Mouse (Mus musculus) embryonic facial prominence, embryonic 11.5 days (tissue): ENCODE measurements around the gene Setx. TPM values are rescaled to one million over a fixed set of nuclear protein-coding genes. Genes with fewer than 3 reads are reported as not detected.

Experiments
- ATAC-seq: fragments of 200-750 bp; cut with Nextera tagmentation; replicated peaks from 2 replicates; pipeline ENCODE4 v1.8.0; 2017; ENCODE audit warnings: low read depth; ENCODE audit not compliant: insufficient number of reproducible peaks, low FRiP score, low TSS enrichment
- DNase-seq: peaks from one replicate; pipeline ENCODE4 v3.0.0-alpha.2; 2015; ENCODE audit warnings: low spot score
- H3K27ac ChIP-seq: fragments of 300-500 bp; sonication (generic); replicated peaks from 2 replicates; pipeline ENCODE4 v1.5.1; 2014; ENCODE audit warnings: mild to moderate bottlenecking, low read depth, low read length, control low read depth
- H3K27me3 ChIP-seq: fragments of 300-500 bp; sonication (generic); 2 replicates; pipeline ENCODE4 v1.6.1; 2014; ENCODE audit warnings: mild to moderate bottlenecking, low read length, moderate library complexity, mixed read lengths; ENCODE audit not compliant: control insufficient read depth, insufficient read depth
- H3K36me3 ChIP-seq: fragments of 300-500 bp; sonication (generic); replicated peaks from 2 replicates; pipeline ENCODE4 v1.6.1; 2014; ENCODE audit warnings: low read depth, mild to moderate bottlenecking, low read length, moderate library complexity, mixed read lengths; ENCODE audit not compliant: control insufficient read depth, insufficient read depth
- H3K4me1 ChIP-seq: fragments of 300-500 bp; sonication (generic); 2 replicates; pipeline ENCODE4 v1.6.1; 2014; ENCODE audit warnings: low read length, mixed read lengths; ENCODE audit not compliant: control insufficient read depth, insufficient read depth
- H3K4me2 ChIP-seq: fragments of 300-500 bp; sonication (generic); 2 replicates; pipeline ENCODE4 v1.6.1; 2014; ENCODE audit warnings: low read depth, mild to moderate bottlenecking, control low read depth, low read length, moderate library complexity
- H3K4me3 ChIP-seq: fragments of 300-500 bp; sonication (generic); 2 replicates; pipeline ENCODE4 v1.5.1; 2014; ENCODE audit warnings: low read depth, low read length, control low read depth
- H3K9ac ChIP-seq: fragments of 300-500 bp; sonication (generic); replicated peaks from 2 replicates; pipeline ENCODE4 v1.6.1; 2014; ENCODE audit warnings: mild to moderate bottlenecking, control low read depth, low read length
- H3K9me3 ChIP-seq: fragments of 300-500 bp; sonication (generic); replicated peaks from 2 replicates; pipeline ENCODE4 v1.6.1; 2016; ENCODE audit warnings: mild to moderate bottlenecking, low read length, inconsistent platforms, mixed read lengths; ENCODE audit not compliant: control insufficient read depth
- WGBS: fragments of 180-500 bp; shearing (Covaris S2); extraction: QIAGEN DNeasy Blood & Tissue Kit; methylation state at CpG from one replicate; pipeline ENCODE4 v1.1.7; 2014; 5-methylcytosine and 5-hydroxymethylcytosine counted together
- polyA plus RNA-seq: library from polyadenylated mRNA; unstranded; fragments of >200 nt; fragmentation: Nextera tagmentation; extraction: Ambion mirVana; gene quantifications from 2 replicates; pipeline ENCODE4 v1.2.1, GENCODE M21; 2014

Setx gene
- polyA plus RNA-seq, 1 experiment from 2014 or later: 10.4 TPM

GRCm38 (mm10) chr2:29122446-29122845 is 1.5 kb upstream of the Setx start:
- no peaks in the 10 kb centered on the region for H3K4me1 ChIP-seq
- ATAC-seq (no peak), DNase-seq (no peak)
- H3K36me3 ChIP-seq: no peaks in the 10 kb centered on the region
- no peaks in the 10 kb centered on the region for H3K27me3 ChIP-seq
- no peak overlapping the region for H3K27ac ChIP-seq
- H3K4me2 ChIP-seq: no peak overlapping the region
- H3K9ac ChIP-seq: no peak overlapping the region
- no peaks in the 10 kb centered on the region for H3K9me3 ChIP-seq
- H3K4me3 ChIP-seq: no peak overlapping the region
- 78% methylated on average over 3 of the region's 3 CpGs for WGBS

- Histone ChIP-seq H3K9me3 (no peaks in the 10 kb centered on the region), H3K4me3 (peak overlapping the region; percentile 73), H3K4me1 (no peaks in the 10 kb centered on the region), H3K9ac (peak overlapping the region; percentile 11; the same call in 1 of the 2 replicates), H3K4me2 (peak overlapping the region; percentile 48), H3K27ac (peak overlapping the region; percentile 2; the same call in 1 of the 2 replicates), H3K36me3 (no peaks in the 10 kb centered on the region; the same call in 1 of the 2 replicates), H3K27me3 (no peaks in the 10 kb centered on the region)
- no peak for ATAC-seq
- DNase-seq: no peak
- under 1% methylated on average over 20 of the region's 24 CpGs for WGBS
Measured at GRCm38 (mm10) chr2:29124571-29124935, 572 bp downstream of the Setx start.

- WGBS: under 1% methylated on average over 77 of the region's 81 CpGs
- Histone ChIP-seq H3K9me3 (no peaks in the 10 kb centered on the region), H3K27me3 (no peaks in the 10 kb centered on the region), H3K4me1 (no peaks in the 10 kb centered on the region), H3K4me3 (peak overlapping the region; percentile 73), H3K27ac (peak overlapping the region; percentile 95), H3K36me3 (no peaks in the 10 kb centered on the region; the same call in 1 of the 2 replicates), H3K9ac (peak overlapping the region; percentile 85), H3K4me2 (peak overlapping the region; percentile 74)
- peak; percentile 99 for DNase-seq
- peak; percentile 97 for ATAC-seq
Measured at GRCm38 (mm10) chr2:29124936-29125701, 1.1 kb downstream of the Setx start.

DNA sequence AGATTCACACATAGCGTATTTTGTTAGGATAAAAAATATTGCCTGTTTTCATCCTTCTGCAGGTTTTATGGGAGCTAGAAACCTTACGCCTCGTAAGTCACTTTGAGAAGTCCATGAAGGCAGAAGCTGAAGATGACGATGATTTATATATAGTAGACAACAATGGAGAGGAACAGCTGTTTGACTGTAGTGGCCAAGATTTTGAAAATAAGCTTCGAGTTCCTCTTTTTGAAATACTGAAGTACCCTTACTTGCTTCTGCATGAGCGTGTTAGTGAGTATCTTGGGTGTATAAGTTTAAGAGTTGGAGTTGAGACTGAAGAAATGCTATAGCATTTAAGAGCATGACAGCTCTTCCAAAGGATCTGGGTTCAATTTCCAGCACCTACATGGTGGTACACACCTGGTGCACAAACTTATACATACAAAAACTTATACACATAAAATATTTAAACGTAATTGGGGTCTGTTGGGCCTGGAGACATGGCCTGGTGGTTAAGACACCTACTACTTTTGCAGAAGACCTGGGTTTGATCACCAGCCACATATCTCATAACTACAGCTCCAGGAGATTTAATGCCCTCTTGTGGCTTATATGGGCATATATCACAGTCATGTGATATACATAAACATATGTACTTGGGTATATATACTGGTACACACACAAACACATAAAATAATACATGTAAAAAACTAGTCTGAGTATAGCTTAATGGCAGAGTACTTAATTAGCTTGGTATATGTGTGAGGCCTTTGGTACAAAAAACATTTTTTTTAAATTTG is 6.3 kb downstream of the Setx start:
- 93% methylated on average over 7 of the region's 7 CpGs for WGBS
- Histone ChIP-seq H3K4me2 (no peak overlapping the region), H3K27me3 (no peaks in the 10 kb centered on the region), H3K27ac (no peak overlapping the region), H3K36me3 (peaks cover 4% of the 10 kb centered on the region), H3K9me3 (no peaks in the 10 kb centered on the region), H3K4me1 (no peaks in the 10 kb centered on the region), H3K4me3 (no peak overlapping the region), H3K9ac (no peak overlapping the region)
- ATAC-seq (no peak), DNase-seq (peak; percentile 9)

- H3K27ac ChIP-seq: no peak overlapping the region
- no peak for ATAC-seq
- H3K4me1 ChIP-seq: no peaks in the 10 kb centered on the region
- H3K27me3 ChIP-seq: no peaks in the 10 kb centered on the region
- H3K9ac ChIP-seq: no peak overlapping the region
- no peaks in the 10 kb centered on the region for H3K9me3 ChIP-seq
- DNase-seq: no peak
- peaks cover 4% of the 10 kb centered on the region; the same call in 1 of the 2 replicates for H3K36me3 ChIP-seq
- no peak overlapping the region for H3K4me2 ChIP-seq
- no peak overlapping the region for H3K4me3 ChIP-seq
Measured at GRCm38 (mm10) chr2:29135161-29135560, 11.2 kb downstream of the Setx start.

- ATAC-seq: no peak
- Histone ChIP-seq H3K4me1 (no peaks in the 10 kb centered on the region), H3K27ac (no peak overlapping the region), H3K4me2 (no peak overlapping the region), H3K9me3 (no peaks in the 10 kb centered on the region), H3K9ac (no peak overlapping the region), H3K36me3 (peaks cover 5% of the 10 kb centered on the region), H3K4me3 (no peak overlapping the region), H3K27me3 (no peaks in the 10 kb centered on the region)
- DNase-seq: no peak
- 75% methylated on average over 2 of the region's 2 CpGs for WGBS
Measured at GRCm38 (mm10) chr2:29151941-29152340, 28.0 kb downstream of the Setx start.

DNA sequence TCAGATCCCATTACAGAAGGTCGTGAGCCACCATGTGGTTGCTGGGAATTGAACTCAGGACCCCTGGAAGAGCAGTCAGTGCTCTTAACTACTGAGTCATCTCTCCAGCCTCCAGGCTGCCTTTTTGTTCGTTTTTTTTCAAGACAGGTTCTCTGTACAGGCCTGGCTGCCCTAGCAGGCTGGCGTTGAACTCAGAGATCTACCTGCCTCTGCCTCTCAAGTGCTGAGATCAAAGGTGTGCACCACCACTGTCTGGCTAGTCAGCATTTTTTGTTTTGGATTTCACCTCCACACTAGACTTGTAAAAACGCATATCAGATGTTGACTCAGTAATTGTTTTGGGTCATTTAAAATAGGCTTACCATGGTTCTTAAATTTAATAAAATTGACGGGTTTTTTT is 44.1 kb downstream of the Setx start:
- ATAC-seq: no peak
- no peak overlapping the region for H3K4me3 ChIP-seq
- H3K9me3 ChIP-seq: no peaks in the 10 kb centered on the region
- no peak overlapping the region for H3K27ac ChIP-seq
- WGBS: 89% methylated on average over 5 of the region's 5 CpGs
- no peak overlapping the region for H3K4me2 ChIP-seq
- H3K4me1 ChIP-seq: no peaks in the 10 kb centered on the region
- no peaks in the 10 kb centered on the region; the same call in none of the 2 replicates for H3K36me3 ChIP-seq
- H3K9ac ChIP-seq: no peak overlapping the region
- no peaks in the 10 kb centered on the region for H3K27me3 ChIP-seq
- DNase-seq: no peak

DNA sequence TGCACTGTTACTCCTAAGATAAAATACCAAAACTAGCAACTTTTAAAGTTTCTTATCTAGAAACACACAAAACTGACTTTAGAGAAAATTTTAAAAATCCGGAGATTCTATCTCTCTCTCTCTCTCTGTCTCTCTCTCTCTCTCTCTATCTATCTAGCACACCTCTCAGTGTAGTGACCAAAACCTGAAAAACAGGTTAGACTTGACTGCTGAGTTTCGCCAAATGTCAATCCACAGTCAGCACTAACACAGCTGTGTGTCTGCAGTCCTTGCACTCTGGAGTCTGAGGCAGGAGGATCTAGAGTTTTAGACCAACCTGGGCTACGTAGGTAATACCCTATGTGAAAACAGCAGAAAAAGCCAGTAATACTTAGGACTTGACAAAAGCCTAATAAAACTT is 50.9 kb downstream of the Setx start:
- no peak overlapping the region for H3K9ac ChIP-seq
- H3K27me3 ChIP-seq: no peaks in the 10 kb centered on the region
- 82% methylated on average over 3 of the region's 3 CpGs for WGBS
- H3K4me3 ChIP-seq: no peak overlapping the region
- H3K4me1 ChIP-seq: no peaks in the 10 kb centered on the region
- no peaks in the 10 kb centered on the region for H3K9me3 ChIP-seq
- DNase-seq (peak; percentile 41), ATAC-seq (no peak)
- H3K4me2 ChIP-seq: no peak overlapping the region
- H3K36me3 ChIP-seq: peaks cover 9% of the 10 kb centered on the region
- H3K27ac ChIP-seq: no peak overlapping the region
